In genomic region chr6:52158276-52159051, GRCm38 (mm10) we compare ENCODE assay signal across 8 mouse cellular contexts. TPM values are rescaled to one million over a fixed set of nuclear protein-coding genes. Genes with fewer than 3 reads are reported as not detected.
DNase-seq lines count a peak whose midpoint lies in the region; ATAC-seq and TF ChIP-seq lines count a peak whose summit lies in the region.

Gene Hoxa1, minus strand, starts transcription at chr6:52158317.

- no peaks in the 10 kb centered on the region for H3K9me3 ChIP-seq in CH12.LX (replicated peaks; ENCODE audit: low read length)
- H3K9me3 ChIP-seq in liver, embryonic 15.5 days (replicated peaks) = no peaks in the 10 kb centered on the region

- H3K9ac ChIP-seq in CH12.LX (ENCODE audit: insufficient read depth, low read depth) = peak within 1 kb of the TSS; percentile 96
- no peak within 1 kb of the TSS for H3K9ac ChIP-seq in liver, embryonic 15.5 days

- peak; percentile 65 for TF ChIP-seq POLR2A in CH12.LX (IDR thresholded peaks at IDR 0.05; ENCODE audit: low read depth, low read length)
- no peak for TF ChIP-seq POLR2A in bone marrow, adult 2 months (IDR thresholded peaks at IDR 0.05; ENCODE audit: borderline replicate concordance, control insufficient read depth, low read depth, low read length)

- DNase-seq in CH12.LX (ENCODE audit: extremely low read depth) = peak; percentile 90
- DNase-seq in gastrocnemius, postnatal 10 days = peak; percentile 67
- peak; percentile 72 for DNase-seq in induced T-regulatory cell, adult 2 months (ENCODE audit: low read depth)
- peak; percentile 35 to 58 for DNase-seq in natural killer cell, adult 2 months (ENCODE audit: low spot score in 2 of 2)
- DNase-seq in thymus, postnatal 4 days = peak; percentile 70
- no peak for DNase-seq in right cerebral cortex, postnatal 25 days

- H3K27ac ChIP-seq in CH12.LX (ENCODE audit: insufficient read depth, low read depth) = peak within 1 kb of the TSS; percentile 39; the same call in 1 of the 2 replicates
- H3K27ac ChIP-seq in bone marrow, adult 2 months (ENCODE audit: control insufficient read depth, insufficient read depth, low read depth, low read length, poor library complexity) = no peak within 1 kb of the TSS
- H3K27ac ChIP-seq in liver, embryonic 15.5 days (replicated peaks) = peak within 1 kb of the TSS; percentile 41; the same call in 1 of the 2 replicates

- no peak for TF ChIP-seq CTCF in CH12.LX (conservative IDR thresholded peaks at IDR 0.05 in 1 of 2, IDR thresholded peaks at IDR 0.05 in 1 of 2; ENCODE audit: low read depth in 2 of 2, low read length in 2 of 2)
- TF ChIP-seq CTCF in bone marrow, adult 2 months (IDR thresholded peaks at IDR 0.05; ENCODE audit: control insufficient read depth, insufficient read depth, low read length) = no peak

- H3K4me2 ChIP-seq in CH12.LX (ENCODE audit: insufficient read depth, low read depth, poor library complexity, severe bottlenecking) = peak within 1 kb of the TSS; percentile 95
- peak within 1 kb of the TSS; percentile 74 for H3K4me2 ChIP-seq in liver, embryonic 15.5 days

- peaks cover 4 to 25% of the 10 kb centered on the region in 2 experiments for H3K36me3 ChIP-seq in CH12.LX (replicated peaks in 1 of 2; ENCODE audit: control insufficient read depth in 1 of 2, insufficient read depth in 1 of 2, low read length in 1 of 2)
- no peaks in the 10 kb centered on the region for H3K36me3 ChIP-seq in liver, embryonic 15.5 days (replicated peaks)

- no peaks in the 10 kb centered on the region for H3K27me3 ChIP-seq in CH12.LX (replicated peaks)
- H3K27me3 ChIP-seq in liver, embryonic 15.5 days = peaks cover 98% of the 10 kb centered on the region

- peaks cover 7% of the 10 kb centered on the region; the same call in 1 of the 2 replicates for H3K79me2 ChIP-seq in CH12.LX (replicated peaks; ENCODE audit: control insufficient read depth, extremely low read depth, insufficient read depth, poor library complexity, severe bottlenecking)

- ATAC-seq in liver, embryonic 15.5 days (ENCODE audit: insufficient read depth) = peak; percentile 61; the same call in 1 of the 2 replicates

- no peak for TF ChIP-seq RAD21 in CH12.LX (IDR thresholded peaks at IDR 0.05; ENCODE audit: low read depth, low read length)

- peaks cover 2 to 17% of the 10 kb centered on the region in 2 experiments; a peak in 3 of 4 replicates for H3K4me1 ChIP-seq in CH12.LX (ENCODE audit: control insufficient read depth in 1 of 2, insufficient read depth in 2 of 2)
- no peaks in the 10 kb centered on the region for H3K4me1 ChIP-seq in bone marrow, adult 2 months (ENCODE audit: control insufficient read depth, insufficient read depth, low read length)
- H3K4me1 ChIP-seq in liver, embryonic 15.5 days (replicated peaks) = peaks cover 3% of the 10 kb centered on the region; the same call in 1 of the 2 replicates

- under 1% methylated on average over 55 of the region's 55 CpGs for WGBS in bone marrow, adult 2 months
- under 1% methylated on average over 55 of the region's 55 CpGs for WGBS in liver, embryonic 15.5 days (ENCODE audit: insufficient replicate concordance)

- peak within 1 kb of the TSS; percentile 83 to 92 (median 88) for H3K4me3 ChIP-seq in CH12.LX (replicated peaks in 1 of 3; ENCODE audit: low read depth in 2 of 3, low read length in 2 of 3, poor library complexity in 1 of 3)
- H3K4me3 ChIP-seq in bone marrow, adult 2 months (replicated peaks; ENCODE audit: control insufficient read depth, low read depth, low read length) = peak within 1 kb of the TSS; percentile 48
- H3K4me3 ChIP-seq in liver, embryonic 15.5 days (replicated peaks) = peak within 1 kb of the TSS; percentile 56

- TF ChIP-seq EP300 in CH12.LX (IDR thresholded peaks at IDR 0.05; ENCODE audit: low read length) = no peak

- dilution Hi-C loops in CH12.LX (cut with MboI; ENCODE audit: extremely low pct_ligation_motif_present, extremely low pct_unique_long_range_greater_than_20kb, low sequenced_read_pairs) = no loop called here

- in situ Hi-C loops in CH12.LX (cut with MboI; ENCODE audit: low pct_ligation_motif_present, low pct_unique_long_range_greater_than_20kb, low sequenced_read_pairs) = no loop called here

TF ChIP-seq in CH12.LX, 34 proteins besides CTCF, POLR2A, EP300 and RAD21:
- TF ChIP-seq USF1 (IDR thresholded peaks at IDR 0.05; ENCODE audit: low read depth, low read length) (peak; percentile 96), NRF1 (IDR thresholded peaks at IDR 0.05; ENCODE audit: low read depth, low read length) (peak; percentile 66), BHLHE40 (IDR thresholded peaks at IDR 0.05; ENCODE audit: low read depth, low read length) (peak; percentile 69), POLR2AphosphoS2 (IDR thresholded peaks at IDR 0.05; ENCODE audit: low read depth, low read length) (no peak), IRF4 (IDR thresholded peaks at IDR 0.05; ENCODE audit: low read depth, low read length) (no peak), MAX (IDR thresholded peaks at IDR 0.05; ENCODE audit: low read length) (peak; percentile 94), SIN3A (IDR thresholded peaks at IDR 0.05; ENCODE audit: low read length) (peak; percentile 43; the same call in 1 of the 2 replicates), ETS1 (conservative IDR thresholded peaks at IDR 0.05; ENCODE audit: low read depth, low read length) (no peak), HCFC1 (IDR thresholded peaks at IDR 0.05; ENCODE audit: low read depth, low read length) (0 out of 2 replicates have a peak, but pooled peaks have one; percentile 16), ELF1 (IDR thresholded peaks at IDR 0.05; ENCODE audit: low read depth, low read length) (0 out of 2 replicates have a peak, but pooled peaks have one; percentile 31), TBP (conservative IDR thresholded peaks at IDR 0.05; ENCODE audit: low read depth, low read length) (peak; percentile 68; the same call in 1 of the 2 replicates), ZKSCAN1 (IDR thresholded peaks at IDR 0.05; ENCODE audit: borderline replicate concordance, low read depth, low read length) (no peak), USF2 (conservative IDR thresholded peaks at IDR 0.05; ENCODE audit: low read depth, low read length) (peak; percentile 90), MXI1 (IDR thresholded peaks at IDR 0.05; ENCODE audit: low read depth, low read length) (peak; percentile 14; the same call in 1 of the 2 replicates), MEF2A (IDR thresholded peaks at IDR 0.05; ENCODE audit: borderline replicate concordance, low read depth, low read length) (no peak), NELFE (IDR thresholded peaks at IDR 0.05; ENCODE audit: low read depth, low read length) (0 out of 2 replicates have a peak, but pooled peaks have one; percentile 34), TCF12 (IDR thresholded peaks at IDR 0.05; ENCODE audit: low read depth, low read length) (peak; percentile 59), MAZ (IDR thresholded peaks at IDR 0.05; ENCODE audit: low read depth, low read length) (0 out of 2 replicates have a peak, but pooled peaks have one; percentile 79)

RNA-seq across cellular contexts. Expression of gene Hoxa1, which starts in this region (rescaled TPM):
- total RNA-seq in CH12.LX (2012; rRNA removed) (1.4 and 1.9 TPM in 2 replicates), CH12.LX (2014; rRNA removed) (3.7 and 4.6 TPM in 2 replicates)
- polyA plus RNA-seq in CH12.LX (2012; ENCODE audit: insufficient read length, low read depth) = 2.5 and 3.2 TPM in 2 replicates
- polyA plus RNA-seq in bone marrow, adult 2 months (2011; ENCODE audit: insufficient read depth, insufficient read length, low replicate concordance, missing spikeins) = 0.97 TPM in 1 of 2 replicates, not detected in the other
- under 1 TPM in 1 of 2 experiments, not detected in 1; 0.18 TPM for total RNA-seq in gastrocnemius, postnatal 10 days (2021)
- 0.31 and 0.58 TPM in 2 replicates for polyA plus RNA-seq in liver, embryonic 15.5 days (2015; fragmentation: Nextera tagmentation; extraction: Ambion mirVana)

Comparison
In these comparisons a context has a peak if more than half of its experiments do, and no peak if none do; other contexts are left out.
1. Peak in DNase-seq in gastrocnemius, postnatal 10 days; RNA of the gene not detected or under 1 TPM.
2. Peak in ATAC-seq, H3K4me3 ChIP-seq, H3K27ac ChIP-seq and H3K4me2 ChIP-seq in liver, embryonic 15.5 days; RNA of the gene not detected or under 1 TPM.